Mouse (Mus musculus) embryo, embryonic 11 days (tissue): Measurements from ENCODE around the gene Clec2i.
A peak's percentile ranks its signal among the peaks of the same experiment; 100 is the strongest.
"Not testable (repeated sequence)": the region's sequence is repeated elsewhere in the genome, so short reads cannot be mapped to it uniquely, and the experiment has no call there.

ENCODE experiments used
- DNase-seq: peaks from one replicate; pipeline ENCODE4 v3.0.0-alpha.2; 2015

Gene Clec2i

DNA sequence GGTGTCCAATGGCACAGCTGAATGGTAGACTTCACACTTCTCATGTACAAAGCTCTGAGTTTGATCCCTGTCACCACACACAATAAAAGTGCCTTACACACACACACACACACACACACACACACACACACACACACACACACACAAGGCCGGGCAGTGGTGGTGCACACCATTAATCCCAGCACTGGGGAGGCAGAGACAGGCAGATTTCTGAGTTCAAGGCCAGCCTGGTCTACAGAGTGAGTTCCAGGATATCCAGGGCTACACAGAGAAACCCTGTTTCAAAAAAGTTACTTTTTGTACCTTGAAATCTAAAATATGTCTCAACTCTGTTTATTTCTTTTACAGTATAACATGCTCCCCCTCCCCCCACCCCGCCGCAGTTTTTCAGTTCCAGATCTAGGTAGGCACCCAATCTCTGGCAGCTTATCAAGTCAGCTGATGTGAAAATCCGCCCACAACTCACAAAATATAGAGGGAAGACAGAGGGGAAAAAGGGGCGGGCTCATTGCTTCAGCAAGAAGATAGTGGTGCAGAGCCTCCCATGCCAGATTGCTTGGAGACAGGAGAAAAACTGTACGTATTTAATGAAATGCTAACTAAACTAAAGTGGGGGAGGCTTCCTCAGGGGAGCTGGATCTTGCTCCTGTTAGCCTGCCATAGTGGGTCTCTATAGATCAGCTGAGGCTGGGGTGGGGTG lies at the start of gene Clec2i:
Gene Clec2i, plus strand, starts transcription at position 498 of the 700 bp plus-strand sequence.
- not testable (repeated sequence) for DNase-seq

DNA sequence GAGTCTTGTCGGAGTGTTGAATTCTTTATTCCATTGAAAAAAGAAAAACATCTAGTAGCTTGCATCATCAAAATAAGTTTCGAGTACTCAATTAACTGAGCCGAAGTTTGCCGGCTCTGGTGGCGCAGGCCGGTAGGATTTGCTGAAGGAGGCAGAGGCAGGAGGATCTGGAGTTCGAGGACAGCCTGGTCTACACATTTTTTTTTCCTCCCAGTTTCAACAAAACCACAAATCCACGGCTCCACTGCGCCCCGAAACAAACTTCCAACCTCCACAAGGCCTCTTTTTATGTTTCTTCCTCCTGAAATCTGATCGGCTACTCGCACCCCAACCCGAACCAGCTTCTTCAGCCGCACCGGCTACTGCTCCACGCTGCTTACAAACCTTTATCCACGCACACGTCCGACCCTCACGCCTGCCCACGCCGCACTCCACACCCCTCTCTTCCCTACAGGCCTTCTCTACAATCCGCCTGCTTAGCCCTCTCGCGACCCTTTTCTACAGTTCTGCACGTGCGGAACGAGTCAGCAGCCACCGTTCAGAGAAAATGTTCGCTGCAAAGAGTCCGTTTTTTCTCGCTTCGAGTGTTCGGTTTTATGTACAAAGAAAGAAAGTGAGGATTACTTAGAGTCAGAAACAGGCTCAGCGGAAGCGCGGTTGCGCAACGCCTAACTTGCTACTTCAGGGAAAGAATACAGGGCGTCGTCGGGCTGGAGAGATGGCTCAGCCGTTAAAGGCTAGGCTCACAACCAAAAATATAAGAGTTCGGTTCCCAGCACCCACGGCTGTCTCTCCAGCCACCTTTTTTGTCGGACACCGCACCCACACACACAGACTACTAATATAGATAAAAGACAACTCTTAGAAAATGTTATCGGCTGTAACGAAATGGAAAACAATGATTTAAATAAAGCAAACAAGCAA lies 48.8 kb upstream of the Clec2i start:
- DNase-seq, result peak; percentile 85

DNA sequence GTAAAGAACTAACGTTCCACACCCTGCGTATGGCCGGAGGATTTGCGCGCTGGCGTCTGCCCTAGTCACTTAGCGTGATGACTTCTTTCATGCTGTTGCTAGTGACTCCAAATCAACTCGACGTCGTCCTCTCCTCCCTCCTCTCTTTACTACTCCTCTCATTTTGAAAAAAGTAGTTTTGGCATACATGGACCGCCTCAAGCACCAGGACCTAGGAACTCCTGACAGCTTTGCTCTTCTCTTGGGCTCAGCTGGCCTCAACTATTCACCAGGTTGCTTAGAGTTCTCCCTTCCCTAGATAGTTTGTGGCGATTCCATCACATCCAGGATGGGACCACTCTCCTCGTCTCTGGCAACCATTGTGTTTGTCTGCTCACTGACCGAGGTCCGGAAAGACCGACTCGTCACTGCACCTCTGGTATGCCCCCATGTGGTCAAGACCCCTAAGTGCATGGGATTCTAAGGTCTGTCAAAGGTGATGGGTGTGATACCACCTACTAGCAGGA lies 48.1 kb upstream of the Clec2i start:
- peak; percentile 87 for DNase-seq

DNA sequence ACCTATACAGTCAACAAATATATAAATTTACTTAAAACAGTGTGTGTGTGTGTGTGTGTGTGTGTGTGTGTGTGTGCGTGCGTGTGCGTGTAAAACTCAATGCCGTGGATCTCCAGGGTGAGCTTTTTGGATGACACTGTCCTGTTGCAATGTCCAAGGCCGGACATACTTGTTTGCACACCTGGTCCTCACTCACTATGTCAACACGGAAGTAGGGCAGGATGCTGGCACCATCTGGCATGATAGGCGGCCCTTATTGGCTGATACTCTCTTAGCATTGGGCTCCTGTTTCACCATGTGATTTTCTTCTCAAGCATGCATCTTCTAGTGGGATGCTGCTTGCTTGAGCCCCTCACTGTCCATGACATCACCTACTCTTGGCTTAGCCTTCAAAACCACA lies 47.5 kb upstream of the Clec2i start:
- DNase-seq, result peak; percentile 18

DNA sequence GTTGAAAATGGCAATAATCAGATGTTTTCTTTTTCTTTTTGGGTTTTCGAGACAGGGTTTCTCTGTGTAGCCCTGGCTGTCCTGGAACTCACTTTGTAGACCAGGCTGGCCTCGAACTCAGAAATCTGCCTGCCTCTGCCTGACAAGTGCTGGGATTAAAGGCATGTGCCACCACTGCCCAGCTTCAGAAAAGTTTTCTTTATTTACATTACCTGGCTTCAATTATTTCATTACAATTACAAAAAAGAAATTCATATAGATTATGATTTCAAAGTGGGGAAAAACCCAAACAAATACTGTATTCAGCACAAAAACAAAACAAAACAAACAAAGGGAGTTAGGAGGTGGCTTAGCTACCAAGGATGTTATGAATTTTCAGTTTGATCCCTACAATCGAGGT lies 46.7 kb upstream of the Clec2i start:
- not testable (repeated sequence) for DNase-seq

DNA sequence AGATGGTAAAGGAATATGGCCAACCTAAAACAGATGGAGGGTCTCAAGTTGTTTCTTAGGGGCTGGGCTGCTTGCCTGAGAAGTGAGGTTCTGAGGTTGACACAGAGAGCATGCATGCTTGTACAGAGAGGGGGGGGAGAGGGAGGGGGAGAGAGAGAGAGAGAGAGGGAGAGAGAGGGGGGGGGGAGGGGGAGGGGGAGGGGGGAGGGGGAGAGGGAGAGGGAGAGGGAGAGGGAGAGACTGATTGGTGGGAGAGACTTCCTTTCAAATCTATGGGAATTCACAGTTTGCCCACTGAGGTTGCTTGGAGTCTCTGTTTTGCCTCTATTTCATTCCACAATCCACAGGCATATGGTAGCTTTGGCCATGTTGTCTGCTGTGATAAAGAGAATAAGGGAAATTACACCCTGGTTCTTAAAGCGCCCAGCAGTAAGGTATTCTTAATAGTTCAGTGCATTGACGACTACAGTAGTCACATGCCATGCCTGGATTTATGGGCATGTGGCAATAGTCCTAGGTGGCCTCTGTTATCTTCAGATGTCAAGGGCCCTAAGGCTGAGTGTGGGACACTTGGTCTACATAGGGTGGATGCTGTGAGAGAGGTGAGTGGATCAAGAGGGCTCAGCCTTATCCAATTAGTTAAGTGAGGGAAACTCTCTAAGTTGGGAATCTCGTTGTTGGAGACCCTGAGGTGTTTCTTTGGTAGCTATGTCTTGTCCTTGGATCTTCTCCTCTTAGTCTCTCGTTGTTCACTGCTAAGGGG lies 45.9 kb upstream of the Clec2i start:
- no peak for DNase-seq

DNA sequence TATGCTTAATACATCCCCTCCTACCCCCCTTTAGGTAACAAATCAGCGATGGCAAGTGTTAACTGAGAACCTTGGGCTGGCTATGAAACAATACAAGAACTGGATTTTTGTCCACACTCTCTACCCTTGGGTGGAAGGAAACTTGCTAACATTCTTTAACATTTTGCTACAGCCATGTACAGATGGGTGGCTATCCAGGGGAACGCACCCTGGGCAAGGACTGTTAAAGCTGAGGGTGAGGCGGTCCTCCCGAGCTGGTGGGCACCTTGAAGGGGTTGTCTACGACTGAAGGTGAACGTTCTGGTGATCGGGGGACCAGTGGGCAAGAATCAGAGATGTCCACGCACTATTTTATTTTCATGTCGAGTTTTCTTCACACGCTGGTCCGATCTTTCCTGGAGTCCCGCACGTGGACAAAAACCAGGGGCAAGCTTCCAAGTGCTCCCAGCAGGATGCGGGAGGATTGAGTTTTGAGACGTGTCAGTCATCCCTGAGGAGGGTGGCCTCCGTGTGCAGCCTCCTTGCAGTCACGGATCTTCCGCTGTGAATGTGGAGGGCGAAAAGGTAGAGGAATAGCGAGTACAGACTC lies 44.9 kb upstream of the Clec2i start:
- DNase-seq, result no peak

DNA sequence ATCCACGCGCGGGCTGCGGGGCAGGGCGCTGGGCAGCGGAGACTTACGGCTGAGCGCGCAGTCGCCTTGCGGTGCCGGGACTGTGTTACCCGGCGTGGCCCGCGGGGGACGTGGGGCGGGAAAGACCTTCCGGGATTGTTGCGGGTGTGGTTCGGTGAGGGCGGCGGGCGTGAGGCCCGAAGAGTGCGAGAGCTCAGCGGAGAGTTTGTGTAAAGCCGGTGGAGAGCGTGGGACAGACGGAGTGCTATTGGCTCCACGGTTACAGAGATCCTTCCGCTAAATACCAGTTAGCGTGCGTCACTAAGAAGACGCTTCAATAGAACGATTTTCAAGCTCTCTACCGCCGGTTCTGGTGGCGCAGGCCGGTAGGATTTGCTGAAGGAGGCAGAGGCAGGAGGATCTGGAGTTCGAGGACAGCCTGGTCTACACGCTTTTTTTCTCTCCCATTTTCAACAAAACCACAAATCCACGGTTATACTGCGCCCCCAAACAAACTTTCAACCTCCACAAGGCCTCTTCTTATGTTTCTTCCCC lies 44.4 kb upstream of the Clec2i start:
- peak; percentile 93 for DNase-seq

DNA sequence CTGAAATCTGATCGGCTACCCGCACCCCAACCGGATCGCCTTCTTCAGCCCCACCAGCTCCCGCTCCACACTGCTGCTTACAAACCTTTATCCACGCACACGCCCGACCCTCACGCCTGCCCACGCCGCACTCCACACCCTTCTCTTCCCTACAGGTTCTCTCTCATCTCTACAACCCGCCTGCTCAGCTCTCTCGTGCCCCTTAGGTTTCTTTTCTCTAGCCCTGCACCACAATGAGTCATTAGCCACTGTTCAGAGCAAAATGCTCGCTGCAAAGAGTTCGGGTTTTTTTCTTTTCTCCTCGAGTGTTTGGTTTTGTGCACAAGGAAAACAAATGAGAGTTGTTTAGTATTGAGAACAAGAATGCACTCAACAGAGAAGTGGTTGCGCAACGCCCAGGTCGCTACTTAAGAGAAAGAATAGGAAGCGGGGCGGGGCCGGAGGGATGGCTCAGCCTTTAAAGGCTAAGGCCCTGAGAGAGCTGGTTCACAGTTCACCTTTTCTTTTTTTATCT lies 43.9 kb upstream of the Clec2i start:
- peak; percentile 85 for DNase-seq

DNA sequence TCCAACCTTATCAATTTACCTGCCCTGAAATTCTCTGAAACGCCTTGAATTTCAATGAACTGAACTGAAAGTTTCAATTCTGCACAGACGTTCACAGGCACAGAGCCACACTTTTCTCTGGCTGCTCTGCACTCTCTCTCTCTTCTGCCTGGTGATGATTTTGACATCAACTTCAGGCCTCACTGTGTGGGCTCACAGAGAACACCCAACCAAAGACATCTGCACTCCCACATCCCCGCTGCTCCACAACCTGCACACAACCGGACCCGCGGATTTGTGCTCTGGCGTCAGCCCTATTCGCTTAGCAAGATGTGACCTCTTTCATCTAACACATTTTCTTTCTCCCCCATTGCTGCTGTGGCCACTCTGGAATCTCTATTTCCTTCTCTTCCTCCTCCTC lies 43.3 kb upstream of the Clec2i start:
- peak; percentile 11 for DNase-seq

DNA sequence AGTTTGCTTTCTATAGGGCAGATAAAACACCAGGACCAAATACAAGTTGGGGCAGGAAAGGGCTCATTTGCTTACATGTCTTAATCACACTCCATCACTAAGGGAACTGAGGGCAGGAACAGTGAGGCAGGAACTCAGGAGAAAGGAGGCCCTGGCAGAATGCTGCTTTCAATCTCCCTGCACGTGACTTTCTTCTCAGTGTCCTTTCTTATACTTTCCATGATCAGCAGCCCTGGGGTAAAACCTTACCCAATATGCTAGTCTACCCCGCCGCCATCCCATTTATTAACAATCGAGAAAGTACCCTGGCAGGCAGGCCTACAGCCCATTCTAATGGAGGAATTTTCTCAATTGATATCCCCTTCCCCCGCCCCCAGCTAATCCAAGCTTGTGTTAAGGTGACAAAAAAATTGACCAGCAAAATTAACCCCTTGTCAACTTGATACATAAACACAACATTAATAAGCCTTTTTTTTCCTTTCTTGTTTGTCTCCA lies 42.8 kb upstream of the Clec2i start:
- no peak for DNase-seq

DNA sequence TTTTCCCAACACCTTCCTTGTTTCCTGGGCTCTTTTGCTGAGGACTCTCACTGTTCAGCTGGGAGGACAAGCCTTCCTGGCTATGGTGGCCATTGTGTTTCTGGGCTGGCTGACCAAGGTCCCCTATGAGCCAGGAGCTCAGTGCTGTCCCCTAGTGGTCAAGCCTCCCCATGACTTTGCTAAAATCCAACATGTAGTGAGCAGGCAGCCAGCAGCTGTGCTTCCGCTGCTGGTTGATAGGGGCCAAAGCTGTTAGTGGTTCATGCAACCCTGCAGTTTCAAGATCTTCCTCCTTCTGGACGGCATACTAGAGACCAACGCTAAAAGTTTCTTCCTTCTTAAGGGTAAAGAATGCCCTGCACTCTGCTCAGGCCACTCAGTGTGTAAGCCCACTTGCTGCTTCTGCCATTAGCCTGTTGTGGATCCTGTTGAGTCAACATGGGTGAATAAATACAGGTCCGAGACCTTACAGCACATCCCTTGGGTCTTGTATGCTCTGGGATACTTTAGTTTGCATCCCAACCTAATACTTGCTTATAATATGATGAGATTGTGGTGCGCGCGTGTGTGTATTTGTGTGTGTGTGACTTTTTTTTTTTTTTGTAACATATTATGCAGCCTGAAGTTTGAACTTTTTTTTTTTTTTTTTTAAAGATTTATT lies 41.9 kb upstream of the Clec2i start:
- DNase-seq, result peak; percentile 92

DNA sequence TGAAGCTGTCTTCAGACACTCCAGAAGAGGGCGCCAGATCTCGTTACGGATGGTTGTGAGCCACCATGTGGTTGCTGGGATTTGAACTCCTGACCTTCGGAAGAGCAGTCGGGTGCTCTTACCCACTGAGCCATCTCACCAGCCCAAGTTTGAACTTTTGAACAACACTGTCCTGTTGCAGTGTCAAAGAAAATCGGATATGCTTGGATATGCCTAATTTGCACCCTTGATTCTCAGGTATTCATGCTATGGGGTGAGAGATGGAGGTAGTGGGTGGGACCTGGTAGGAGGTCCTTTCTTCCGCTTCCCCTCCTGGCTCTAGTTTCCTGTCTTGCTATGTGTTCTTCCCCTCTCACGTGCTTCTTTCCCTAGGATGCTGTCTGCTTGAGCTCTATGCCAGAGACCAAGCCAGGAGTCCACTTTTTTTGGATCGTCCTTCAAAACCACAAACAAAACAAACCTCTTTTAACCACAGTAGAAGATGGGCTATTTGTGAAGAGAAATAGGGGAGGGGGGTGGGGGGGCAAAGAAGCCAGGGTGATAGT lies 41.3 kb upstream of the Clec2i start:
- DNase-seq, result no peak

DNA sequence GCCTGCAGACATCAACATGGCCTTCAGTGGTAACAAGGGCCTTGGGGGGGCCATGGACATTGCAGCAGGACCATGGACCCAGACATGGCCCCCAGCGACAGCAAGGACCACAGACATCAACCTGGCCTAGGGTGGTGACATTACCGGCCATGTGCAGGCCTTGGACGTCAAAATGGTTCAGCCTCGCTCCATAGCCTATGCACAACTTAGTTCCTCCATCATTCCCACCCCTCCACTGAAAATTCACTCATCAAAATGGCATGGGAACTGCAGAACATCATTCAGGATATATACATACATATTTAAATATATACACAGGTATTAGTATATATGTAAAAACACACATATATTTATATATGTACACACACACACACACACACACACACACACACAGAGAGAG lies 40.0 kb upstream of the Clec2i start:
- DNase-seq, result no peak

DNA sequence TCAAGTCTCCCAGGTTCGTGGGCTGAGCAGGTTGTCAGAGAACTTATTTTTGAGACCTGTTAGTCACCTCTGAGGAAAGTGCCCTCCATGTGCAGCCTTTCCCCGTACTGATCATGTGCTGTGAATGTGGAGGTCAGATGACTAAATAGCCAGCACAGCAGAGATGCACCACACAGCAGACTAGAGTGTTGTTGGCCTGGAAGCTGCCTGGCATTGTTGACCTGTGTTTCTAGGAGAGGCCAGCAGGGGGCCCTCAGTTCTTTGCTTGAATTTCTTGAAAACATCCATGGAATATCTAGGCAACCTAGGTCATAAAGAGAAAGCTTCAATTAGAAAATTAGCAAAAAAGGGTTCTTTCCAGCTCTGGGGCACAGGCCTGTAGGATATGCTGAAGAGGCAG lies 37.5 kb upstream of the Clec2i start:
- peak; percentile 69 for DNase-seq

DNA sequence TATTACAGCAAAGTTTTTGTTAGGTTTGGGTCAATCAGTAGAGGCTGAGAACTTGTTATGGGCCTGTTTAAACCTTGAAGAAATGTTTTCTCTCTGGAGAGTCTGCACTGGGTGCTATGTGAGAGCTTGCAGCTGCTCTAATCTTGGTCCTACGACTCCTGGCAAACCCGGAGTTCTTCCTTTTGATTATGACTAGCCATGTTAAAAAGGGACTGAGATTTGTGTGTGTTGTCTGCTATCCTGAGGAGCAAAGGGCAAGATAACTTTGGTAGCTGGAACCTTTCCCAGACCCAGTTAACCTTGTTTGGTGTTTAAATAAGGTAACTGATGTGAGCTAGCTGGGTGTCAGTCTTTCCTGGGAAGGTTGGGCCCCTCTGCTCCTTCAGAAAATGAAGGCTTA lies 36.7 kb upstream of the Clec2i start:
- no peak for DNase-seq

DNA sequence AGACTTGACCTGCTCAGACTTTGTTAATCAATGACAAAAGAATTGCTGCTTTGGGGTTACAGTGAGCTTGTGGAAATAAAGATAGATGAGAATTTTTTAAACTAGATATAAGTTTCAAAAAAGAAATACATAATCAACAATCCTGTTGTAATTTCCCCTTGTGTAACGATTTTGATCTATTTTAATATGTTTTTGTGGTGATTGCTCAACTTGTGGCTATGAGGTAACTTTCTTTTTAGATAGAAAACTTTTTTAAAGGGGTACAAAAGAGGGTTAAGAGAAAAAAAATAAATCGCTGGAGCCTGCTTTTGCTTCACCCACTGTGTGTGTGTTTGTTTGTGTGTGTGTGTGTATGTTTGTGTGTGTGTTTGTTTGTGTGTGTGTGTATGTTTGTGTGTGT lies 36.2 kb upstream of the Clec2i start:
- DNase-seq, result no peak

DNA sequence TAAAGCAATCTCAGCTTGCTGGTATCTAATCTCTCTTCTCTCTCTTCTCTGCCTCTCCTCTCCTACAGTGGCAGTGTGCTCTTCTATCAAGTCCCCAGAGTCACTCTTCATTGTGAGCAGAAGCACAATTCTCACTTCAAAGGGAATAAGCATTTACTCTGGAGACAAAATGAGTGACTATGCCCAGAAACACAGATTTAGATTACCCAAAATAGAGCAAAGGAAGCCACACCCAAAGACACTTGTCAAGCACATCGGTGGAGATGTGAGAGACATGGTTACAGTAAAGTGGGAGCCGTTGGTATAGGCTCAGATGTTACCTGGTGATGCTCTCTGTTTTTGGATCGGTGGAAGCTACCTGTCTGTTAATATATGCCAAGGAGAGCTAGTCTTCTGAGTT lies 34.6 kb upstream of the Clec2i start:
- DNase-seq, result no peak

DNA sequence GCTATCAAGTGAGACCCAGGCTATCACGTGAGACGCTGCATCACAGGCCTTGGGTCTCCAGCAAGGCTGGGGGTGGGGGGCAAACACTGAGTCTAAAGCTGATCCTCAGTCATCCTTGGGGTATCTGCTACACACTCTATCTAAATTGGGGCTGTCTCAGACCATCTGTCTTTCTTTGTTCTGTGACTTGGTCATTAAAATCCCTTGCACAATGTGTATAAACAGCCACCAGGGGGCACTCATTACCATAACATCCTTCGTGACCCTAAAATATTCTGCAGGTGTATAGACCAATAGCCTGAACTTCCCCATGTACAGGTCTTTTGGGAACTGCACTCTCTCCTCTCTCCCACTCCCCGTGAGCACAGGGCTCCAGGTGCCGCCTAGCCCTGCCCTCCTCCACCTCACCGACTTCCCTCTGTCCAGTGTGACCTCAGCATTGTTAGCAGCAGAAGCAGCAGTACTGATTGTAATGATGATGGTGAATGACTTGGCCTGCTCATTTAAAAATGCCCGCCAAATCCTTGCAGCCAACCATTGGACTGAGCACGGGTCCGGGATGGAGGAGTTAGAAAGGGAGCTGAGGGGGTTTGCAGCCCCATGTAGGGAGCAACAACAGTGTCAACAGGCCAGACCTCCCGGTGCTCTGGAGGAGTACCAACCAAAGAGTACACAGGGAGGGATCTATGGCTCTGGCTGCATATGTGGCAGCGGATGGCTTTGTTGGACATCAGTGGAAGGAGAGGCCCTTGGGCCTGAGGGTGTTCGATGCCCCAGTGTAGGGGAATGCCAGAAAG lies 33.2 kb upstream of the Clec2i start:
- peak; percentile 78 for DNase-seq

DNA sequence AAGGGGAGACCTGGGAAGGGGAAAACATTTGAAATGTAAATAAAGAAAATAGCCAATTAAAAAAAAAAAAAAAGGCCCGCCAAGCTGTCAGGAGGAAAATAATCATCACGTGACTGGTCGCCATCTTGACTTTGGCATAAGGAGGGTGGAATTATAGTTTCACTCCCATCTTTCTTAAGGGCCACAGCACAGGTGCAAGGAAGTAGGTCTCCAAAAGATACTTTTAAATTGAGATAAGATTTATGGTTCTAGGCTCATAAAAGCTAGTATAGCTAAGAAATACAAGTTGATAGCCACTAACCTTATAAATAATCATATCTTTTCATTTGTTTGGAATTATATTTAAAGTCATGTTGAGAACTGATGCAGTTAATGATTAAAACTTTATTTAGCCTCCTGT lies 32.5 kb upstream of the Clec2i start:
- no peak for DNase-seq
